Mouse (Mus musculus): Measurements from ENCODE around the gene Rab10. TPM values are rescaled to one million over a fixed set of nuclear protein-coding genes. Genes with fewer than 3 reads are reported as not detected.
A peak's percentile ranks its signal among the peaks of the same experiment; 100 is the strongest.

Gene Rab10
- polyA plus RNA-seq, 1 experiment from 2014 or later, result 68.9 TPM

GRCm38 (mm10) chr12:3237799-3238198 lies 72.0 kb downstream of the Rab10 start:
- H3K9me3 ChIP-seq (replicated peaks; ENCODE audit: control insufficient read depth, low read length), result peaks cover 11% of the 10 kb centered on the region
- no peaks in the 10 kb centered on the region for H3K4me1 ChIP-seq (ENCODE audit: control insufficient read depth, insufficient read depth, low read length)
- ATAC-seq (replicated peaks; ENCODE audit: insufficient number of reproducible peaks, low FRiP score, low TSS enrichment), result no peak
- H3K27me3 ChIP-seq (ENCODE audit: control insufficient read depth, insufficient read depth, low read length), result no peaks in the 10 kb centered on the region
- WGBS (ENCODE audit: insufficient replicate concordance), result 95% methylated on average over 5 of the region's 5 CpGs
- H3K4me3 ChIP-seq (ENCODE audit: low read depth, low read length), result no peak overlapping the region
- H3K36me3 ChIP-seq (ENCODE audit: control insufficient read depth, insufficient read depth, low read length), result peaks cover 28% of the 10 kb centered on the region
- H3K27ac ChIP-seq (ENCODE audit: low read depth, low read length), result no peak overlapping the region
- H3K9ac ChIP-seq (ENCODE audit: low read depth, low read length), result no peak overlapping the region
- no peak overlapping the region for H3K4me2 ChIP-seq

GRCm38 (mm10) chr12:3236831-3237681 lies 72.7 kb downstream of the Rab10 start:
- peaks cover 11% of the 10 kb centered on the region for H3K9me3 ChIP-seq (replicated peaks; ENCODE audit: control insufficient read depth, low read length)
- no peak overlapping the region for H3K4me2 ChIP-seq
- WGBS (ENCODE audit: insufficient replicate concordance), result 94% methylated on average over 12 of the region's 12 CpGs
- H3K27ac ChIP-seq (ENCODE audit: low read depth, low read length), result no peak overlapping the region
- no peaks in the 10 kb centered on the region for H3K27me3 ChIP-seq (ENCODE audit: control insufficient read depth, insufficient read depth, low read length)
- no peaks in the 10 kb centered on the region for H3K4me1 ChIP-seq (ENCODE audit: control insufficient read depth, insufficient read depth, low read length)
- no peak overlapping the region; the same call in 1 of the 2 replicates for H3K4me3 ChIP-seq (ENCODE audit: low read depth, low read length)
- no peak for ATAC-seq (replicated peaks; ENCODE audit: insufficient number of reproducible peaks, low FRiP score, low TSS enrichment)
- H3K36me3 ChIP-seq (ENCODE audit: control insufficient read depth, insufficient read depth, low read length), result peaks cover 28% of the 10 kb centered on the region
- H3K9ac ChIP-seq (ENCODE audit: low read depth, low read length), result no peak overlapping the region

GRCm38 (mm10) chr12:3236163-3236641 lies 73.6 kb downstream of the Rab10 start:
- Histone ChIP-seq H3K27me3 (ENCODE audit: control insufficient read depth, insufficient read depth, low read length) (no peaks in the 10 kb centered on the region), H3K36me3 (ENCODE audit: control insufficient read depth, insufficient read depth, low read length) (peaks cover 28% of the 10 kb centered on the region), H3K4me1 (ENCODE audit: control insufficient read depth, insufficient read depth, low read length) (no peaks in the 10 kb centered on the region), H3K27ac (ENCODE audit: low read depth, low read length) (no peak overlapping the region), H3K4me2 (peak overlapping the region; percentile 68), H3K9ac (ENCODE audit: low read depth, low read length) (no peak overlapping the region), H3K9me3 (replicated peaks; ENCODE audit: control insufficient read depth, low read length) (peaks cover 11% of the 10 kb centered on the region), H3K4me3 (ENCODE audit: low read depth, low read length) (peak overlapping the region; percentile 60)
- WGBS (ENCODE audit: insufficient replicate concordance), result 73% methylated on average over 14 of the region's 14 CpGs
- ATAC-seq (replicated peaks; ENCODE audit: insufficient number of reproducible peaks, low FRiP score, low TSS enrichment), result 0 out of 2 replicates have a peak, but pooled peaks have one; percentile 9

GRCm38 (mm10) chr12:3235646-3236161 lies 74.1 kb downstream of the Rab10 start:
- Histone ChIP-seq H3K9ac (ENCODE audit: low read depth, low read length) (peak overlapping the region; percentile 68), H3K27ac (ENCODE audit: low read depth, low read length) (peak overlapping the region; percentile 92), H3K36me3 (ENCODE audit: control insufficient read depth, insufficient read depth, low read length) (peaks cover 28% of the 10 kb centered on the region), H3K4me3 (ENCODE audit: low read depth, low read length) (peak overlapping the region; percentile 60), H3K4me2 (peak overlapping the region; percentile 68), H3K27me3 (ENCODE audit: control insufficient read depth, insufficient read depth, low read length) (no peaks in the 10 kb centered on the region), H3K4me1 (ENCODE audit: control insufficient read depth, insufficient read depth, low read length) (no peaks in the 10 kb centered on the region), H3K9me3 (replicated peaks; ENCODE audit: control insufficient read depth, low read length) (peaks cover 11% of the 10 kb centered on the region)
- 19% methylated on average over 39 of the region's 39 CpGs for WGBS (ENCODE audit: insufficient replicate concordance)
- peak; percentile 76 for ATAC-seq (replicated peaks; ENCODE audit: insufficient number of reproducible peaks, low FRiP score, low TSS enrichment)

GRCm38 (mm10) chr12:3235124-3235631 lies 74.6 kb downstream of the Rab10 start:
- peak overlapping the region; percentile 92 for H3K27ac ChIP-seq (ENCODE audit: low read depth, low read length)
- peak; percentile 84 for ATAC-seq (replicated peaks; ENCODE audit: insufficient number of reproducible peaks, low FRiP score, low TSS enrichment)
- H3K4me3 ChIP-seq (ENCODE audit: low read depth, low read length), result peak overlapping the region; percentile 60
- 29% methylated on average over 35 of the region's 36 CpGs for WGBS (ENCODE audit: insufficient replicate concordance)
- H3K27me3 ChIP-seq (ENCODE audit: control insufficient read depth, insufficient read depth, low read length), result no peaks in the 10 kb centered on the region
- H3K4me2 ChIP-seq, result peak overlapping the region; percentile 68
- no peaks in the 10 kb centered on the region for H3K4me1 ChIP-seq (ENCODE audit: control insufficient read depth, insufficient read depth, low read length)
- peak overlapping the region; percentile 68; the same call in 1 of the 2 replicates for H3K9ac ChIP-seq (ENCODE audit: low read depth, low read length)
- peaks cover 28% of the 10 kb centered on the region for H3K36me3 ChIP-seq (ENCODE audit: control insufficient read depth, insufficient read depth, low read length)
- peaks cover 11% of the 10 kb centered on the region for H3K9me3 ChIP-seq (replicated peaks; ENCODE audit: control insufficient read depth, low read length)

- no peak overlapping the region for H3K27ac ChIP-seq (ENCODE audit: low read depth, low read length)
- no peak overlapping the region for H3K9ac ChIP-seq (ENCODE audit: low read depth, low read length)
- no peaks in the 10 kb centered on the region for H3K27me3 ChIP-seq (ENCODE audit: control insufficient read depth, insufficient read depth, low read length)
- no peak overlapping the region for H3K4me3 ChIP-seq (ENCODE audit: low read depth, low read length)
- WGBS (ENCODE audit: insufficient replicate concordance), result 81% methylated on average over 1 of the region's 1 CpGs
- no peak overlapping the region for H3K4me2 ChIP-seq
- peaks cover 17% of the 10 kb centered on the region for H3K36me3 ChIP-seq (ENCODE audit: control insufficient read depth, insufficient read depth, low read length)
- peaks cover 8% of the 10 kb centered on the region for H3K9me3 ChIP-seq (replicated peaks; ENCODE audit: control insufficient read depth, low read length)
- no peaks in the 10 kb centered on the region for H3K4me1 ChIP-seq (ENCODE audit: control insufficient read depth, insufficient read depth, low read length)
- ATAC-seq (replicated peaks; ENCODE audit: insufficient number of reproducible peaks, low FRiP score, low TSS enrichment), result no peak
Measured at GRCm38 (mm10) chr12:3234061-3234460, 75.7 kb downstream of the Rab10 start.

DNA sequence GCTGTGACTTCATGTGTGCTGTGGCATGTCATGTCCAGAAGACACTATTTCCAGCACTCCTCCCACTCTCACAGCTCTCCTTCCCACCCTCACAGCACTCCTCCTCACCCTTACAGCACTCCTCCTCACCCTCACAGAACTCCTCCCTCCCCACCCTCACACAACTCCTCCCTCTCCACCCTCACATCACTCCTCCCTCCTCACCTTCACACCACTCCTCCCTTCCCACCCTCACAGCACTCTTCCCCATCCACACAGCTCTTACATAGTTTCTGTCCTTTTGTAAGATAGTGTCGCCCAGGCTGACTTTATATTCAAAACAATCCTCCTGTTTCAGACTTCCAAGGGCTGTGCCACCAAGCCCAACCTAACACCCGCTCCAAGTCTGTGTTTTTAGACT lies 86.4 kb downstream of the Rab10 start:
- Histone ChIP-seq H3K36me3 (ENCODE audit: control insufficient read depth, insufficient read depth, low read length) (no peaks in the 10 kb centered on the region), H3K4me1 (ENCODE audit: control insufficient read depth, insufficient read depth, low read length) (no peaks in the 10 kb centered on the region), H3K4me3 (ENCODE audit: low read depth, low read length) (no peak overlapping the region), H3K9ac (ENCODE audit: low read depth, low read length) (no peak overlapping the region), H3K27ac (ENCODE audit: low read depth, low read length) (no peak overlapping the region), H3K27me3 (ENCODE audit: control insufficient read depth, insufficient read depth, low read length) (no peaks in the 10 kb centered on the region), H3K4me2 (no peak overlapping the region), H3K9me3 (replicated peaks; ENCODE audit: control insufficient read depth, low read length) (no peaks in the 10 kb centered on the region)
- WGBS (ENCODE audit: insufficient replicate concordance), result 48% methylated on average over 2 of the region's 2 CpGs
- no peak for ATAC-seq (replicated peaks; ENCODE audit: insufficient number of reproducible peaks, low FRiP score, low TSS enrichment)

DNA sequence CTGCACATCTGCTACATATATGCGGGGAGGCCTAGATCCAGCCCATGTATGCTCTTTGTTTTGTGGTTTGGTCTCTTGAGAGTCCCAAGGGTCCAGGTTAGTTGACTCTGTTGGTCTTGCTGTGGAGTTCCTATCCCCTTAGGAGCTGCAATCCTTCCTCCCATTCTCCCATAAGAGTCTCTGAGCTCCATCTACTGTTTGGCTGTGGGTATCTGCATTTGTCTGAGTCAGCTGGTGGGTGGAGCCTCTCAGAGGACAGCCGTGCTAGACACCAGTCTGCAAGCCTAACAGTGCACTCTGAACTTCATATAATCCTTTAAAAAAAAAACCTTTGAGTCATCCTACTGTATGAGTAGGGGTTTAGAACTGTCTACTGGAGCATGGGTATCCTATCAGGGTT lies 99.6 kb downstream of the Rab10 start:
- no peaks in the 10 kb centered on the region for H3K27me3 ChIP-seq (ENCODE audit: control insufficient read depth, insufficient read depth, low read length)
- WGBS (ENCODE audit: insufficient replicate concordance), result 46% methylated on average over 2 of the region's 2 CpGs
- H3K4me3 ChIP-seq (ENCODE audit: low read depth, low read length), result no peak overlapping the region
- no peaks in the 10 kb centered on the region for H3K36me3 ChIP-seq (ENCODE audit: control insufficient read depth, insufficient read depth, low read length)
- H3K27ac ChIP-seq (ENCODE audit: low read depth, low read length), result no peak overlapping the region
- no peak overlapping the region for H3K4me2 ChIP-seq
- no peaks in the 10 kb centered on the region for H3K4me1 ChIP-seq (ENCODE audit: control insufficient read depth, insufficient read depth, low read length)
- ATAC-seq (replicated peaks; ENCODE audit: insufficient number of reproducible peaks, low FRiP score, low TSS enrichment), result no peak
- no peak overlapping the region for H3K9ac ChIP-seq (ENCODE audit: low read depth, low read length)
- H3K9me3 ChIP-seq (replicated peaks; ENCODE audit: control insufficient read depth, low read length), result no peaks in the 10 kb centered on the region
